Mouse (Mus musculus) megakaryocyte-erythroid progenitor cell, adult 5 weeks (primary cell): ENCODE results near the gene Traf7. TPM values are rescaled to one million over a fixed set of nuclear protein-coding genes. Genes with fewer than 3 reads are reported as not detected.

Experiments used
- polyA plus RNA-seq: library from polyadenylated mRNA; stranded (reverse); fragments of >175 nt; gene quantifications from 2 replicates; pipeline ENCODE4 v1.2.3, GENCODE M21; 2012

Gene Traf7
- 245 and 258 TPM in 2 replicates for polyA plus RNA-seq

GRCm38 (mm10) chr17:24527723-24528559 lies at the start of gene Traf7:
TSS of gene Traf7 (minus strand) at chr17:24527938.

GRCm38 (mm10) chr17:24549618-24550415 lies 22.1 kb upstream of the Traf7 start, which contains the start of gene Pkd1:
TSS of gene Pkd1 (plus strand) at chr17:24549834.

GRCm38 (mm10) chr17:24534160-24534718 lies 6.5 kb upstream of the Traf7 start, which contains the start of gene Rab26:
TSS of gene Rab26 (minus strand) at chr17:24534210.

GRCm38 (mm10) chr17:24488186-24488661 lies 39.5 kb downstream of the Traf7 start, which contains the start of gene Caskin1:
TSS of gene Caskin1 (plus strand) at chr17:24488601.

GRCm38 (mm10) chr17:24478663-24479380 lies 48.9 kb downstream of the Traf7 start, which contains the start of gene Mlst8:
TSS of gene Mlst8 (minus strand) at chr17:24479078.

GRCm38 (mm10) chr17:24473612-24474275 lies 54.0 kb downstream of the Traf7 start, which contains the start of gene Bricd5:
TSS of gene Bricd5 (plus strand) at chr17:24473884.

GRCm38 (mm10) chr17:24469910-24470602 lies 57.7 kb downstream of the Traf7 start, which contains the start of the genes E4f1 and Pgp:
TSS of gene E4f1 (minus strand) at chr17:24470313.
TSS of gene Pgp (plus strand) at chr17:24470392.

Other genes starting within 250 kb of the Traf7 start
- gene Abca17, start 176.9 kb downstream of the Traf7 start, polyA plus RNA-seq = not detected in 2 replicates
- gene Abca3, start 176.0 kb downstream of the Traf7 start, polyA plus RNA-seq = 17.2 and 20.4 TPM in 2 replicates
- 380 and 417 TPM in 2 replicates for gene Rnps1, start 113.4 kb downstream of the Traf7 start, polyA plus RNA-seq
- gene Eci1, start 101.3 kb downstream of the Traf7 start, polyA plus RNA-seq = 60.8 and 65.3 TPM in 2 replicates
- 0.14 and 0.30 TPM in 2 replicates for gene Dnase1l2, start 84.8 kb downstream of the Traf7 start, polyA plus RNA-seq
- 22.1 and 25.5 TPM in 2 replicates for gene E4f1, start 57.6 kb downstream of the Traf7 start, polyA plus RNA-seq
- gene Pgp, start 57.5 kb downstream of the Traf7 start, polyA plus RNA-seq = 40.9 and 49.4 TPM in 2 replicates
- 0.47 TPM in 1 of 2 replicates, not detected in the other for gene Bricd5, start 54.1 kb downstream of the Traf7 start, polyA plus RNA-seq
- 11.5 and 13.6 TPM in 2 replicates for gene Mlst8, start 48.9 kb downstream of the Traf7 start, polyA plus RNA-seq
- gene Caskin1, start 39.3 kb downstream of the Traf7 start, polyA plus RNA-seq = 0.09 TPM in 2 replicates
- gene Rab26, start 6.3 kb upstream of the Traf7 start, polyA plus RNA-seq = 0.11 and 0.31 TPM in 2 replicates
- 8.2 and 11.0 TPM in 2 replicates for gene Pkd1, start 21.9 kb upstream of the Traf7 start, polyA plus RNA-seq
- gene Tsc2, start 104.7 kb upstream of the Traf7 start, polyA plus RNA-seq = 54.9 and 75.1 TPM in 2 replicates
- 13.1 and 14.7 TPM in 2 replicates for gene Nthl1, start 104.7 kb upstream of the Traf7 start, polyA plus RNA-seq
- 6.3 and 8.8 TPM in 2 replicates for gene Slc9a3r2, start 122.4 kb upstream of the Traf7 start, polyA plus RNA-seq
- 1.1 and 1.8 TPM in 2 replicates for gene Npw, start 130.5 kb upstream of the Traf7 start, polyA plus RNA-seq
- 115 and 133 TPM in 2 replicates for gene Zfp598, start 141.7 kb upstream of the Traf7 start, polyA plus RNA-seq
- 0.09 and 0.17 TPM in 2 replicates for gene Syngr3, start 162.0 kb upstream of the Traf7 start, polyA plus RNA-seq
- gene Gfer, start 168.2 kb upstream of the Traf7 start, polyA plus RNA-seq = 83.1 and 98.4 TPM in 2 replicates
- 1.4 and 1.9 TPM in 2 replicates for gene Noxo1, start 168.3 kb upstream of the Traf7 start, polyA plus RNA-seq
- 27.5 and 29.5 TPM in 2 replicates for gene Tbl3, start 179.7 kb upstream of the Traf7 start, polyA plus RNA-seq
- 0.10 and 0.29 TPM in 2 replicates for gene Rnf151, start 190.1 kb upstream of the Traf7 start, polyA plus RNA-seq
- gene Rps2, start 190.2 kb upstream of the Traf7 start, polyA plus RNA-seq = 3,004 and 3,175 TPM in 2 replicates
- gene Ndufb10, start 196.5 kb upstream of the Traf7 start, polyA plus RNA-seq = 406 and 479 TPM in 2 replicates
- 0.62 and 0.84 TPM in 2 replicates for gene Rpl3l, start 199.9 kb upstream of the Traf7 start, polyA plus RNA-seq
- 41.5 and 68.8 TPM in 2 replicates for gene Msrb1, start 208.7 kb upstream of the Traf7 start, polyA plus RNA-seq
- 0.26 and 0.34 TPM in 2 replicates for gene Hs3st6, start 225.1 kb upstream of the Traf7 start, polyA plus RNA-seq